ENCODE assay signal across 17 mouse cellular contexts in genomic region chr7:76546456-76546855, GRCm38 (mm10).
DNase-seq lines count a peak whose midpoint lies in the region; ATAC-seq and TF ChIP-seq lines count a peak whose summit lies in the region.
"Had no signal": no experiment of that assay in that cellular context is flagged by ENCODE, and none has a peak within 500 bp of the region (broad histone marks: within the 10 kb centered on the region; RNA-seq: fewer than 3 reads in every experiment).

No protein-coding gene starts in this region.

- TF ChIP-seq CTCF in kidney, postnatal 0 days (IDR thresholded peaks at IDR 0.05; ENCODE audit: low read depth), result no peak

- no peak for ATAC-seq in hindbrain, embryonic 14.5 days (ENCODE audit: low FRiP score)
- ATAC-seq in kidney, postnatal 0 days (replicated peaks; ENCODE audit: low FRiP score, low read depth), result no peak
- no peak for ATAC-seq in granulocyte monocyte progenitor cell, adult 5-6 weeks (replicated peaks; ENCODE audit: poor library complexity, severe bottlenecking)

- peak; percentile 39 for DNase-seq in hindbrain, embryonic 14.5 days (ENCODE audit: low spot score)
- DNase-seq in hindbrain, embryonic 10.5 days (ENCODE audit: low spot score), result no peak
- DNase-seq in adrenal gland, adult (ENCODE audit: inconsistent age in 2 of 2, low spot score in 1 of 2), result peak; percentile 60 to 84
- DNase-seq in adrenal gland, postnatal 36 days, result peak; percentile 60 to 71
- DNase-seq in kidney, postnatal 0 days (ENCODE audit: low spot score), result peak; percentile 68
- no peak for DNase-seq in heart, adult 8-10 months (ENCODE audit: low spot score)
- DNase-seq in right cerebral cortex, postnatal 36 days (ENCODE audit: low spot score in 2 of 2), result no peak
- DNase-seq: cerebellum, postnatal 10 days; heart, adult 11 months; heart, postnatal 10 days; lung, adult 2 months; thymus, postnatal 25 days had no signal

- H3K9ac ChIP-seq in hindbrain, embryonic 14.5 days, result no peak overlapping the region
- no peak overlapping the region for H3K9ac ChIP-seq in kidney, postnatal 0 days (ENCODE audit: low read depth, low read length)
- H3K9ac ChIP-seq: embryonic facial prominence, embryonic 15.5 days; limb, embryonic 13.5 days had no signal

- H3K9me3 ChIP-seq in hindbrain, embryonic 14.5 days (ENCODE audit: control insufficient read depth, low read length), result no peaks in the 10 kb centered on the region
- H3K9me3 ChIP-seq in hindbrain, embryonic 10.5 days, result no peaks in the 10 kb centered on the region
- H3K9me3 ChIP-seq in kidney, postnatal 0 days (replicated peaks; ENCODE audit: low read length), result no peaks in the 10 kb centered on the region
- H3K9me3 ChIP-seq: embryonic facial prominence, embryonic 15.5 days; limb, embryonic 13.5 days; megakaryocyte, embryonic 14.5 days had no signal

- 0 out of 2 replicates have a peak, but pooled peaks cover 2% of the 10 kb centered on the region for H3K4me1 ChIP-seq in hindbrain, embryonic 14.5 days (replicated peaks; ENCODE audit: control insufficient read depth, insufficient read depth, low read length)
- H3K4me1 ChIP-seq in hindbrain, embryonic 10.5 days (replicated peaks), result no peaks in the 10 kb centered on the region
- H3K4me1 ChIP-seq in kidney, postnatal 0 days (replicated peaks; ENCODE audit: insufficient read depth, low read length), result no peaks in the 10 kb centered on the region
- H3K4me1 ChIP-seq: embryonic facial prominence, embryonic 15.5 days; megakaryocyte, embryonic 14.5 days had no signal

- H3K27me3 ChIP-seq in hindbrain, embryonic 14.5 days (ENCODE audit: control insufficient read depth, insufficient read depth, low read length), result no peaks in the 10 kb centered on the region
- no peaks in the 10 kb centered on the region for H3K27me3 ChIP-seq in hindbrain, embryonic 10.5 days (ENCODE audit: insufficient read depth, poor library complexity, severe bottlenecking)
- no peaks in the 10 kb centered on the region for H3K27me3 ChIP-seq in kidney, postnatal 0 days (ENCODE audit: insufficient read depth, low read length)
- H3K27me3 ChIP-seq: embryonic facial prominence, embryonic 15.5 days; megakaryocyte, embryonic 14.5 days had no signal

- no peak overlapping the region for H3K27ac ChIP-seq in hindbrain, embryonic 14.5 days
- H3K27ac ChIP-seq in hindbrain, embryonic 10.5 days, result no peak overlapping the region
- H3K27ac ChIP-seq in kidney, postnatal 0 days, result no peak overlapping the region
- H3K27ac ChIP-seq: embryonic facial prominence, embryonic 15.5 days; limb, embryonic 13.5 days had no signal

- H3K4me2 ChIP-seq in hindbrain, embryonic 14.5 days (replicated peaks), result no peak overlapping the region
- H3K4me2 ChIP-seq in kidney, postnatal 0 days (ENCODE audit: low read length), result no peak overlapping the region
- H3K4me2 ChIP-seq: embryonic facial prominence, embryonic 15.5 days; limb, embryonic 13.5 days had no signal

- no peaks in the 10 kb centered on the region for H3K36me3 ChIP-seq in hindbrain, embryonic 14.5 days (replicated peaks; ENCODE audit: control insufficient read depth, insufficient read depth)
- H3K36me3 ChIP-seq in hindbrain, embryonic 10.5 days, result no peaks in the 10 kb centered on the region
- no peaks in the 10 kb centered on the region for H3K36me3 ChIP-seq in kidney, postnatal 0 days (ENCODE audit: insufficient read depth, low read length)
- H3K36me3 ChIP-seq: embryonic facial prominence, embryonic 15.5 days; limb, embryonic 13.5 days had no signal

- WGBS in hindbrain, embryonic 14.5 days, result 67% methylated on average over 2 of the region's 2 CpGs
- WGBS in hindbrain, embryonic 10.5 days, result 88% methylated on average over 2 of the region's 2 CpGs
- WGBS in kidney, postnatal 0 days, result 42% methylated on average over 2 of the region's 2 CpGs

- H3K4me3 ChIP-seq in hindbrain, embryonic 14.5 days (replicated peaks; ENCODE audit: low read length), result no peak overlapping the region
- no peak overlapping the region for H3K4me3 ChIP-seq in hindbrain, embryonic 10.5 days
- H3K4me3 ChIP-seq in kidney, postnatal 0 days (replicated peaks; ENCODE audit: low read depth, low read length), result no peak overlapping the region
- H3K4me3 ChIP-seq: embryonic facial prominence, embryonic 15.5 days; limb, embryonic 13.5 days; megakaryocyte, embryonic 14.5 days; myocyte had no signal

Comparison
In these comparisons a context has a peak if more than half of its experiments do, and no peak if none do; other contexts are left out.
1. DNase-seq: peak in hindbrain, embryonic 14.5 days (single experiment), adrenal gland, adult (2 of 2), adrenal gland, postnatal 36 days (2 of 2) and kidney, postnatal 0 days (single experiment); none in hindbrain, embryonic 10.5 days (single experiment), heart, adult 8-10 months (single experiment) and right cerebral cortex, postnatal 36 days (0 of 2).